Mouse (Mus musculus): ENCODE measurements around the gene Rad51d.

DNA sequence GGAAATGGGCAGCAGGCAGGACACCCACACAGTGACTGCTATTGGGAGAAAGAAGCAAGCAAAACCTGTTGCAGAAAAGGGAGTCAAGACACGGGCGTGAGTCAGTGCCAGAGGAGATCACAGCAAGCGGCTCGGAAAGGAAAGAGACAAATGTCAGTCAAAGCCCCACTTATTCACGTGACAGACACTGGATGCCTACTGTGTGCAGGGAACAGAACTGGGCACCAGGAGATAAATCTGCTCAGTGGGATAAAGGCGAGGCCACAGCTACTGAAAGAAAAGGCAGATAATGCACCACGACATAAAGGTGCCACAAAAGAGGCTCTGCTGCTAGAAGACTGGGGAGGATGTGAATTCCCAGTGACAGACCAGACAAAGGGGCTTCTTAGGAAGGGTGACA, 52.6 kb downstream of the Rad51d start:
- no peak for TF ChIP-seq CTCF (IDR thresholded peaks at IDR 0.05; ENCODE audit: low read depth)
- TF ChIP-seq EP300 (optimal IDR thresholded peaks at IDR 0.05): no peak
